Mouse (Mus musculus) urinary bladder, adult 2 months (tissue): ENCODE results near the gene Spon1. TPM values are rescaled to one million over a fixed set of nuclear protein-coding genes. Genes with fewer than 3 reads are reported as not detected.

ENCODE experiments used
- DNase-seq: peaks from one replicate; pipeline ENCODE4 v3.0.0; 2022; ENCODE audit warnings: low spot score
- polyA plus RNA-seq: library from polyadenylated mRNA; depleted of rRNA; stranded (reverse); fragments of >200 nt; gene quantifications from 2 replicates; pipeline ENCODE4 v1.2.3, GENCODE M21; 2012

Gene Spon1
- polyA plus RNA-seq, 1 experiment, result 24.9 TPM

- DNase-seq, result no peak
Measured at GRCm38 (mm10) chr7:113903939-113904338, 138.1 kb downstream of the Spon1 start.

- DNase-seq, result no peak
Measured at GRCm38 (mm10) chr7:113904348-113904895, 138.6 kb downstream of the Spon1 start.

- no peak for DNase-seq
Measured at GRCm38 (mm10) chr7:113909161-113909825, 143.5 kb downstream of the Spon1 start.

- DNase-seq, result no peak
Measured at GRCm38 (mm10) chr7:113910856-113911255, 145.1 kb downstream of the Spon1 start.

- no peak for DNase-seq
Measured at GRCm38 (mm10) chr7:113915936-113916335, 150.1 kb downstream of the Spon1 start.

- DNase-seq, result no peak
Measured at GRCm38 (mm10) chr7:113918916-113919315, 153.1 kb downstream of the Spon1 start.

- no peak for DNase-seq
Measured at GRCm38 (mm10) chr7:113919505-113919904, 153.7 kb downstream of the Spon1 start.

- no peak for DNase-seq
Measured at GRCm38 (mm10) chr7:113920056-113920455, 154.3 kb downstream of the Spon1 start.

- no peak for DNase-seq
Measured at GRCm38 (mm10) chr7:113924561-113924960, 158.8 kb downstream of the Spon1 start.

- no peak for DNase-seq
Measured at GRCm38 (mm10) chr7:113950888-113951287, 185.1 kb downstream of the Spon1 start.

- DNase-seq, result no peak
Measured at GRCm38 (mm10) chr7:113955431-113955830, 189.6 kb downstream of the Spon1 start.

- DNase-seq, result no peak
Measured at GRCm38 (mm10) chr7:113960841-113961499, 195.2 kb downstream of the Spon1 start.

GRCm38 (mm10) chr7:113961500-113961895 lies 195.7 kb downstream of the Spon1 start:
- DNase-seq, result no peak

GRCm38 (mm10) chr7:113962078-113962477 lies 196.3 kb downstream of the Spon1 start:
- DNase-seq, result no peak

- no peak for DNase-seq
Measured at GRCm38 (mm10) chr7:113963766-113964165, 198.0 kb downstream of the Spon1 start.

GRCm38 (mm10) chr7:113965625-113966024 lies 199.8 kb downstream of the Spon1 start:
- DNase-seq, result no peak

- no peak for DNase-seq
Measured at GRCm38 (mm10) chr7:113969182-113969581, 203.4 kb downstream of the Spon1 start.

- no peak for DNase-seq
Measured at GRCm38 (mm10) chr7:113972536-113972935, 206.7 kb downstream of the Spon1 start.

GRCm38 (mm10) chr7:113986406-113987134 lies 220.8 kb downstream of the Spon1 start:
- DNase-seq, result no peak

GRCm38 (mm10) chr7:113988156-113988555 lies 222.4 kb downstream of the Spon1 start:
- DNase-seq, result no peak

GRCm38 (mm10) chr7:113997675-113998354 lies 232.0 kb downstream of the Spon1 start:
- DNase-seq, result no peak

GRCm38 (mm10) chr7:114004171-114004570 lies 238.4 kb downstream of the Spon1 start:
- DNase-seq, result no peak
